Mouse (Mus musculus): ENCODE measurements around the gene Bri3. TPM values are rescaled to one million over a fixed set of nuclear protein-coding genes. Genes with fewer than 3 reads are reported as not detected.
"Not testable (repeated sequence)": the region's sequence is repeated elsewhere in the genome, so short reads cannot be mapped to it uniquely, and the experiment has no call there.

The Bri3 gene
- polyA plus RNA-seq, 1 experiment = 76.9 TPM

GRCm38 (mm10) chr5:144360346-144360745, 116.1 kb downstream of the Bri3 start:
- DNase-seq = no peak
- no peaks in the 10 kb centered on the region for H3K36me3 ChIP-seq (ENCODE audit: control insufficient read depth, insufficient read depth, low read length)
- peaks cover 10% of the 10 kb centered on the region for H3K27me3 ChIP-seq (ENCODE audit: control insufficient read depth, insufficient read depth, low read length)
- no peak overlapping the region for H3K27ac ChIP-seq (ENCODE audit: control insufficient read depth, insufficient read depth, low read length)
- TF ChIP-seq POLR2A (IDR thresholded peaks at IDR 0.05; ENCODE audit: control insufficient read depth, extremely low read depth, insufficient read depth, low read length, poor library complexity) (no peak), CTCF (IDR thresholded peaks at IDR 0.05; ENCODE audit: borderline replicate concordance, control insufficient read depth, extremely low read depth, insufficient read depth, low read length, poor library complexity) (no peak)
- 79% methylated on average over 6 of the region's 6 CpGs for WGBS
- peaks cover 12% of the 10 kb centered on the region for H3K4me1 ChIP-seq (replicated peaks; ENCODE audit: control insufficient read depth, insufficient read depth, low read length)
- no peak overlapping the region for H3K4me3 ChIP-seq (ENCODE audit: control insufficient read depth, insufficient read depth, low read length)

GRCm38 (mm10) chr5:144364680-144365357, 120.6 kb downstream of the Bri3 start:
- no peak for TF ChIP-seq CTCF (IDR thresholded peaks at IDR 0.05; ENCODE audit: borderline replicate concordance, control insufficient read depth, extremely low read depth, insufficient read depth, low read length, poor library complexity)
- no peak for TF ChIP-seq POLR2A (IDR thresholded peaks at IDR 0.05; ENCODE audit: control insufficient read depth, extremely low read depth, insufficient read depth, low read length, poor library complexity)
- H3K27ac ChIP-seq (ENCODE audit: control insufficient read depth, insufficient read depth, low read length) = no peak overlapping the region
- no peaks in the 10 kb centered on the region for H3K27me3 ChIP-seq (ENCODE audit: control insufficient read depth, insufficient read depth, low read length)
- DNase-seq = no peak
- WGBS = 93% methylated on average over 11 of the region's 11 CpGs
- H3K36me3 ChIP-seq (ENCODE audit: control insufficient read depth, insufficient read depth, low read length) = no peaks in the 10 kb centered on the region
- H3K4me1 ChIP-seq (replicated peaks; ENCODE audit: control insufficient read depth, insufficient read depth, low read length) = no peaks in the 10 kb centered on the region
- H3K4me3 ChIP-seq (ENCODE audit: control insufficient read depth, insufficient read depth, low read length) = no peak overlapping the region

- not testable (repeated sequence) for H3K4me3 ChIP-seq (ENCODE audit: control insufficient read depth, insufficient read depth, low read length); H3K27ac ChIP-seq (ENCODE audit: control insufficient read depth, insufficient read depth, low read length); H3K27me3 ChIP-seq (ENCODE audit: control insufficient read depth, insufficient read depth, low read length); DNase-seq; H3K36me3 ChIP-seq (ENCODE audit: control insufficient read depth, insufficient read depth, low read length); H3K4me1 ChIP-seq (replicated peaks; ENCODE audit: control insufficient read depth, insufficient read depth, low read length)
- WGBS = 81% methylated on average over 6 of the region's 6 CpGs
Observed at GRCm38 (mm10) chr5:144366551-144366950, 122.3 kb downstream of the Bri3 start.

GRCm38 (mm10) chr5:144368661-144369205, 124.5 kb downstream of the Bri3 start:
- Histone ChIP-seq H3K27me3 (ENCODE audit: control insufficient read depth, insufficient read depth, low read length) (no peaks in the 10 kb centered on the region), H3K36me3 (ENCODE audit: control insufficient read depth, insufficient read depth, low read length) (no peaks in the 10 kb centered on the region), H3K4me1 (replicated peaks; ENCODE audit: control insufficient read depth, insufficient read depth, low read length) (no peaks in the 10 kb centered on the region), H3K27ac (ENCODE audit: control insufficient read depth, insufficient read depth, low read length) (no peak overlapping the region), H3K4me3 (ENCODE audit: control insufficient read depth, insufficient read depth, low read length) (no peak overlapping the region)
- TF ChIP-seq POLR2A (IDR thresholded peaks at IDR 0.05; ENCODE audit: control insufficient read depth, extremely low read depth, insufficient read depth, low read length, poor library complexity) (no peak), CTCF (IDR thresholded peaks at IDR 0.05; ENCODE audit: borderline replicate concordance, control insufficient read depth, extremely low read depth, insufficient read depth, low read length, poor library complexity) (no peak)
- WGBS = 94% methylated on average over 9 of the region's 9 CpGs
- DNase-seq = no peak

GRCm38 (mm10) chr5:144370986-144371385, 126.7 kb downstream of the Bri3 start:
- Histone ChIP-seq H3K4me1 (replicated peaks; ENCODE audit: control insufficient read depth, insufficient read depth, low read length) (no peaks in the 10 kb centered on the region), H3K4me3 (ENCODE audit: control insufficient read depth, insufficient read depth, low read length) (no peak overlapping the region), H3K27me3 (ENCODE audit: control insufficient read depth, insufficient read depth, low read length) (no peaks in the 10 kb centered on the region), H3K27ac (ENCODE audit: control insufficient read depth, insufficient read depth, low read length) (no peak overlapping the region), H3K36me3 (ENCODE audit: control insufficient read depth, insufficient read depth, low read length) (no peaks in the 10 kb centered on the region)
- 55% methylated on average over 6 of the region's 6 CpGs for WGBS
- no peak for DNase-seq
- TF ChIP-seq POLR2A (IDR thresholded peaks at IDR 0.05; ENCODE audit: control insufficient read depth, extremely low read depth, insufficient read depth, low read length, poor library complexity) (no peak), CTCF (IDR thresholded peaks at IDR 0.05; ENCODE audit: borderline replicate concordance, control insufficient read depth, extremely low read depth, insufficient read depth, low read length, poor library complexity) (no peak)

- TF ChIP-seq CTCF (IDR thresholded peaks at IDR 0.05; ENCODE audit: borderline replicate concordance, control insufficient read depth, extremely low read depth, insufficient read depth, low read length, poor library complexity) = no peak
- Histone ChIP-seq H3K27ac (ENCODE audit: control insufficient read depth, insufficient read depth, low read length) (no peak overlapping the region), H3K36me3 (ENCODE audit: control insufficient read depth, insufficient read depth, low read length) (no peaks in the 10 kb centered on the region), H3K27me3 (ENCODE audit: control insufficient read depth, insufficient read depth, low read length) (no peaks in the 10 kb centered on the region), H3K4me3 (ENCODE audit: control insufficient read depth, insufficient read depth, low read length) (no peak overlapping the region), H3K4me1 (replicated peaks; ENCODE audit: control insufficient read depth, insufficient read depth, low read length) (no peaks in the 10 kb centered on the region)
- WGBS = 79% methylated on average over 2 of the region's 2 CpGs
- DNase-seq = no peak
Observed at GRCm38 (mm10) chr5:144372177-144372576, 127.9 kb downstream of the Bri3 start.

GRCm38 (mm10) chr5:144372885-144373284, 128.6 kb downstream of the Bri3 start:
- Histone ChIP-seq H3K4me1 (replicated peaks; ENCODE audit: control insufficient read depth, insufficient read depth, low read length) (no peaks in the 10 kb centered on the region), H3K36me3 (ENCODE audit: control insufficient read depth, insufficient read depth, low read length) (no peaks in the 10 kb centered on the region), H3K27me3 (ENCODE audit: control insufficient read depth, insufficient read depth, low read length) (no peaks in the 10 kb centered on the region), H3K4me3 (ENCODE audit: control insufficient read depth, insufficient read depth, low read length) (no peak overlapping the region), H3K27ac (ENCODE audit: control insufficient read depth, insufficient read depth, low read length) (no peak overlapping the region)
- 91% methylated on average over 2 of the region's 2 CpGs for WGBS
- TF ChIP-seq POLR2A (IDR thresholded peaks at IDR 0.05; ENCODE audit: control insufficient read depth, extremely low read depth, insufficient read depth, low read length, poor library complexity) (no peak), CTCF (IDR thresholded peaks at IDR 0.05; ENCODE audit: borderline replicate concordance, control insufficient read depth, extremely low read depth, insufficient read depth, low read length, poor library complexity) (no peak)
- DNase-seq = no peak

Measured in thymus, adult 2 months (tissue).